Mouse (Mus musculus) embryonic facial prominence, embryonic 11.5 days (tissue): ENCODE measurements around the gene Sema4f. TPM values are rescaled to one million over a fixed set of nuclear protein-coding genes. Genes with fewer than 3 reads are reported as not detected.
A peak's percentile ranks its signal among the peaks of the same experiment; 100 is the strongest.

Source experiments
- ATAC-seq: fragments of 200-750 bp; cut with Nextera tagmentation; replicated peaks from 2 replicates; pipeline ENCODE4 v1.8.0; 2017; ENCODE audit warnings: low read depth; ENCODE audit not compliant: insufficient number of reproducible peaks, low FRiP score, low TSS enrichment
- DNase-seq: peaks from one replicate; pipeline ENCODE4 v3.0.0-alpha.2; 2015; ENCODE audit warnings: low spot score
- H3K27ac ChIP-seq: fragments of 300-500 bp; sonication (generic); replicated peaks from 2 replicates; pipeline ENCODE4 v1.5.1; 2014; ENCODE audit warnings: mild to moderate bottlenecking, low read depth, low read length, control low read depth
- H3K27me3 ChIP-seq: fragments of 300-500 bp; sonication (generic); 2 replicates; pipeline ENCODE4 v1.6.1; 2014; ENCODE audit warnings: mild to moderate bottlenecking, low read length, moderate library complexity, mixed read lengths; ENCODE audit not compliant: control insufficient read depth, insufficient read depth
- H3K36me3 ChIP-seq: fragments of 300-500 bp; sonication (generic); replicated peaks from 2 replicates; pipeline ENCODE4 v1.6.1; 2014; ENCODE audit warnings: low read depth, mild to moderate bottlenecking, low read length, moderate library complexity, mixed read lengths; ENCODE audit not compliant: control insufficient read depth, insufficient read depth
- H3K4me1 ChIP-seq: fragments of 300-500 bp; sonication (generic); 2 replicates; pipeline ENCODE4 v1.6.1; 2014; ENCODE audit warnings: low read length, mixed read lengths; ENCODE audit not compliant: control insufficient read depth, insufficient read depth
- H3K4me2 ChIP-seq: fragments of 300-500 bp; sonication (generic); 2 replicates; pipeline ENCODE4 v1.6.1; 2014; ENCODE audit warnings: low read depth, mild to moderate bottlenecking, control low read depth, low read length, moderate library complexity
- H3K4me3 ChIP-seq: fragments of 300-500 bp; sonication (generic); 2 replicates; pipeline ENCODE4 v1.5.1; 2014; ENCODE audit warnings: low read depth, low read length, control low read depth
- H3K9ac ChIP-seq: fragments of 300-500 bp; sonication (generic); replicated peaks from 2 replicates; pipeline ENCODE4 v1.6.1; 2014; ENCODE audit warnings: mild to moderate bottlenecking, control low read depth, low read length
- H3K9me3 ChIP-seq: fragments of 300-500 bp; sonication (generic); replicated peaks from 2 replicates; pipeline ENCODE4 v1.6.1; 2016; ENCODE audit warnings: mild to moderate bottlenecking, low read length, inconsistent platforms, mixed read lengths; ENCODE audit not compliant: control insufficient read depth
- WGBS: fragments of 180-500 bp; shearing (Covaris S2); extraction: QIAGEN DNeasy Blood & Tissue Kit; methylation state at CpG from one replicate; pipeline ENCODE4 v1.1.7; 2014; 5-methylcytosine and 5-hydroxymethylcytosine counted together
- polyA plus RNA-seq: library from polyadenylated mRNA; unstranded; fragments of >200 nt; fragmentation: Nextera tagmentation; extraction: Ambion mirVana; gene quantifications from 2 replicates; pipeline ENCODE4 v1.2.1, GENCODE M21; 2014

The Sema4f gene
- polyA plus RNA-seq, 1 experiment from 2014 or later: 0.97 TPM

DNA sequence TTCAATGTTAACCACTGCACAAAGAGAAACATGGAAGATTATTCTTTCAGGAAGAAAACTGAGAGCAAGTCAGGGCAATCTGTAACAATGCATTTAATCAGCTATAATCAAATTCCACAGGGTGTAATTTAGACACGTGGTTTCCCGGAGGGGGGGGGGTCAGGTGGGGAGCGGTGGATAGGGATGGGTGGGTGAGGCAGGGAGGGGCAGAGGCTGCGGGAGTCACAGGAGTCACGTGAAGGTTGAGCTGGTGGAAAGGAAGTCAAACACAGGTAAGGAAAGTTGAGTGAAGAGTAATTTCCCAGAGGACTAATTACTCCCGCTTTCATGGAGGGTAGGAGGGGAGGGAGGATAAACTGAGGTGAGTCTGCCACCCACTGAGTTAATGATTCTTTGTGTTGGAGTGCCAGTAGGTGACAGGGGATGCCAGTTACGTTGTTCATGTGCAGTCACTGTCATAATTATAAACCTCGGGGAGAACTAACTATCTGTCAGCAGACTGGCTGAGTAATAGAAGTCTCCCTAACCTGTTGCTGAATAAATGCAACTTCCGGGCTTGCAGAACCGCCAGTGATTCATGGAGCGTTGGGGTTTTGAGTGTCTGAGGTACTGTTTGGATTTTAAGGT lies 60.0 kb downstream of the Sema4f start:
- Histone ChIP-seq H3K36me3 (no peaks in the 10 kb centered on the region), H3K4me1 (no peaks in the 10 kb centered on the region), H3K27me3 (no peaks in the 10 kb centered on the region), H3K9me3 (no peaks in the 10 kb centered on the region), H3K9ac (no peak overlapping the region), H3K4me3 (no peak overlapping the region), H3K4me2 (no peak overlapping the region), H3K27ac (no peak overlapping the region)
- DNase-seq (no peak), ATAC-seq (no peak)
- 65% methylated on average over 11 of the region's 11 CpGs for WGBS

DNA sequence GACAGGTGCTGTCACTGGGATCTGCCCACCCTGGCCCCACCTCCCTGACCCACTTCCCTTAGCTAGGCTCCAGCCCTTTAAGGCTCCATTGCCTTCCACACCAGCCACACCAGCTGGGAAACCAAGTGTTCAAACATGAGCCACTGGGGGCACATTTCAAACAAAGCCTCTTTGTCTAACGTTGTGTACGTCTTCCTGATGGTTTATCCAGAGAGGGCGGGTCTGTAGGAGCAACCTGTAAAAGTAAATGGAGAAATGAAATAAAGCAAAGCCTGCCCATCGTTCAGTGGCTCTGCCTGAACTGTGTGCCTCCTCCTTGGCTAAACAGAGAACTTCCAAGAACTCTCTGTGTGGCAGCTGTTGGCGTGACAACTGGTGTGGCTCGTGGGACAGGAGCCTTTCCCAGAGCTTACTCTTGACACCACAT lies 64.0 kb downstream of the Sema4f start:
- H3K4me2 ChIP-seq: no peak overlapping the region
- H3K9me3 ChIP-seq: no peaks in the 10 kb centered on the region
- no peak overlapping the region for H3K27ac ChIP-seq
- no peak for ATAC-seq
- DNase-seq: no peak
- no peak overlapping the region for H3K4me3 ChIP-seq
- H3K4me1 ChIP-seq: no peaks in the 10 kb centered on the region
- no peaks in the 10 kb centered on the region for H3K36me3 ChIP-seq
- 70% methylated on average over 6 of the region's 6 CpGs for WGBS
- H3K9ac ChIP-seq: no peak overlapping the region
- H3K27me3 ChIP-seq: no peaks in the 10 kb centered on the region

DNA sequence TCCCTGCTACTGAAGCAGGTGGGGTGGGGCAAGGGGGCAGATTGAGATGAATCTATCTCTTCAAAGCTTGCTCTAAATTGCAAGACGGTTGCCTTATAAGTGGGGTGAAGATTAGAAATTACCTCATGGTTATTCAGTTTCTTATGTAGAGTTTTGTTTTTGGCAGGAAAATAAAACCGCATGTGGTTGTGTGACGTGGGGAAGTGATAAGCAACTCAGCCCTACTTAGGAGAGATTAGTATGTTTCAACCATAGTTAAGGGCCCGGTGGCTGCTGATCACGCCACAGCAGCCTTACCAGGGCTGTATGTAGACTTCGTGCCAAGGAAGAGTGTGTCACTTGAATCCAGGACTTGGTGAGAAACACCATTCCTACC lies 67.2 kb downstream of the Sema4f start:
- Histone ChIP-seq H3K27ac (no peak overlapping the region), H3K4me3 (no peak overlapping the region), H3K36me3 (no peaks in the 10 kb centered on the region), H3K9ac (no peak overlapping the region), H3K4me1 (no peaks in the 10 kb centered on the region), H3K9me3 (no peaks in the 10 kb centered on the region), H3K4me2 (no peak overlapping the region), H3K27me3 (no peaks in the 10 kb centered on the region)
- 87% methylated on average over 6 of the region's 6 CpGs for WGBS
- ATAC-seq (no peak), DNase-seq (no peak)

DNA sequence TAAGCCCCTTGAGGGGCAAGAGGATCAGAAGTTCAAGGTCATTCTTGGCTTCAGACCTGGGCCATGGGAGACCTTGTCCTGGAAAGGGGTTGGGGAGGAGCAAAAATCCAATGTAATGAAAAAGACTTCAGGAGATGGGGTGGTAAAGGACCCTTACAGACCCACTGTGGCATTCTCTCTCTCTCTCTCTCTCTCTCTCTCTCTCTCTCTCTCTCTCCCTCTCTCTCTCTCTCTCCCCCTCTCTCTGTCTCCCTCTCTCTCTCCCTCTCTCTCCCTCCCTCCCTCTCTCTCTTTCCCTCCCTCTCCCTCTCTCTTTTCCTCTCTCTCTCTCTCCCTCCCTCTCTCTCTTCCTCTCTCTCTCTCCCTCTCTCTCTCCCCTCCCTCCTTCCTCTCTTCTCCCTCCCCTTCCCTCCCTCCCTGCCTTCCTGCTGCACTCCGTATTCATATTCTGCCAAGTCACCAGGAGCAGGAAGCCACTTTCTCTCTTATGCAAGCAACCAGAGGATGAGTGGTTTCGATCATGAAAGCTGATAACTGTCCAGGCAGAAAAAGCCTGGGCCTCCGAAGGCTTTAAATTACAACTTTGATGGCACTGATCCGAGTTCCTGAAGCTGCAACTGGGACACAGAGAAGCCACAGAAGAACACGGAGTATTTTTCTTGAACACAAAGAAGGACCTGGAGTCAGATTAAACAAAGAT lies 67.8 kb downstream of the Sema4f start:
- Histone ChIP-seq H3K4me3 (no peak overlapping the region), H3K4me1 (no peaks in the 10 kb centered on the region), H3K36me3 (no peaks in the 10 kb centered on the region), H3K4me2 (no peak overlapping the region), H3K27ac (no peak overlapping the region), H3K27me3 (no peaks in the 10 kb centered on the region), H3K9ac (no peak overlapping the region), H3K9me3 (no peaks in the 10 kb centered on the region)
- no peak for DNase-seq
- no peak for ATAC-seq
- 27% methylated on average over 5 of the region's 5 CpGs for WGBS

DNA sequence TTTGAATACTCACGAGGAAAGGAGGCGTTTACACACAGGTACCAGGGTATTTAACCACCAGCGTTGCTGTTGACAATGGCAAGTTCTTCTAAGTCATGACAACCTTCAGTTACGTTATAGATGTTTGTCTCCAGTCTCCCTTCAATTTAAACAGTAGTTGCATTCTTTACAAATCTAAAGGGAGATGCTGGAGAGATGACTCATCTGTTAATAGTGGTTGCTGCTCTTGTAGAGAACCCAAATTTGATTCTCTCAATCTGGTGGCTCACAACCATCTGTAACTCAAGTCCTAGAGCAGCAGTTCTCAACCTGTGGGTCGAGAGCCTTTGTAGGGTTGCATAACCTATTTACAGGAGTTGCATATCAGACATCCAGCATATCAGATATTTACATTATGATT lies 71.1 kb downstream of the Sema4f start:
- DNase-seq: no peak
- no peak for ATAC-seq
- H3K27me3 ChIP-seq: no peaks in the 10 kb centered on the region
- no peaks in the 10 kb centered on the region for H3K36me3 ChIP-seq
- H3K4me2 ChIP-seq: no peak overlapping the region
- no peak overlapping the region for H3K4me3 ChIP-seq
- H3K27ac ChIP-seq: no peak overlapping the region
- H3K4me1 ChIP-seq: no peaks in the 10 kb centered on the region
- H3K9ac ChIP-seq: no peak overlapping the region
- 80% methylated on average over 5 of the region's 5 CpGs for WGBS
- no peaks in the 10 kb centered on the region for H3K9me3 ChIP-seq

DNA sequence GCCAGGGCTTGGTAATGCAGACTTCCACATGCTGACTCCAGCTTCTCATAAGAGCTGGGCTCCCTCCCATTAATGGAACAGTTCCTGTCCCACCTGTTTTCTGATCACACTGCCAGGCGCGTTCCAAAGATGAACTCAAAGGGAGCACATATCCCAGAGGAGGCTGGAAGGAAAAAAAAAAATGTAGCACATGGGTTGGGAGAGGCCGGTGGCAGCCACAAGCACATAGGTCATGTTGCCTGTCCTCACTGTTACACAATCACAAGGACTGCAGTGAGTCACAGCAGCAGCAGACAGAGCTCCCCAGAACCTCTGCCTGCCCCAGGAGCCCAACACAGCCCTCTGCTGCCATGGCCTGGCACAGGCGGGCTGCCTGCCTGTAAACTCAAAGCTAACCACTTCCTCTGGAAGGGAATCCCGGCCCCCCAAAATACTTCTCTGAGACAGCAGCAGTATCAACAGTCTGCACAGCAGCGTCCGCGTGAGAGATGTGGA lies 76.1 kb downstream of the Sema4f start:
- 77% methylated on average over 8 of the region's 8 CpGs for WGBS
- Histone ChIP-seq H3K27me3 (no peaks in the 10 kb centered on the region), H3K36me3 (no peaks in the 10 kb centered on the region), H3K27ac (no peak overlapping the region), H3K9me3 (no peaks in the 10 kb centered on the region), H3K4me2 (no peak overlapping the region), H3K4me3 (no peak overlapping the region), H3K4me1 (no peaks in the 10 kb centered on the region), H3K9ac (no peak overlapping the region)
- no peak for DNase-seq
- no peak for ATAC-seq

DNA sequence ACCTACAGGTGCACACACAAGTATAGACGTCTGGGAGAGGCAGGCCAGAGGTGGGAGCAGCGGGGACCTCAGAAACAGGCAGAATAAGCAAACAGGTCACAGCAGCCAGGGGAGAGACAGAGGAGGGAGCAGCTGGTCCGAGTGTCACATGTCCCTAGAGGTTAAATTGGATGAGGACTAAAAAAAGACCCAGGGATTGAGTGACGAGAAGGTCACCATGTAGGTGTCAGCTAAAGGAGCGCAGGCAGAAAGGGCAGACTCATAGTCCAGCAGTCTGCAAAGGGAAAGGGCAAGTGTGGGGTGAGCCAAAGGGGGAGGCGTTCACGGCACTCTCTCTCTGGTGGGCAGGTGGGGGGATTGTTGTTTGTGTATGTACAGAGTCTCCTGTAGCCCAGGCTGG lies 77.1 kb downstream of the Sema4f start:
- H3K9ac ChIP-seq: no peak overlapping the region
- WGBS: 24% methylated on average over 7 of the region's 7 CpGs
- no peak for DNase-seq
- H3K4me2 ChIP-seq: no peak overlapping the region
- H3K4me1 ChIP-seq: no peaks in the 10 kb centered on the region
- H3K36me3 ChIP-seq: no peaks in the 10 kb centered on the region
- H3K4me3 ChIP-seq: no peak overlapping the region
- H3K27me3 ChIP-seq: no peaks in the 10 kb centered on the region
- ATAC-seq: no peak
- no peaks in the 10 kb centered on the region for H3K9me3 ChIP-seq
- no peak overlapping the region for H3K27ac ChIP-seq

DNA sequence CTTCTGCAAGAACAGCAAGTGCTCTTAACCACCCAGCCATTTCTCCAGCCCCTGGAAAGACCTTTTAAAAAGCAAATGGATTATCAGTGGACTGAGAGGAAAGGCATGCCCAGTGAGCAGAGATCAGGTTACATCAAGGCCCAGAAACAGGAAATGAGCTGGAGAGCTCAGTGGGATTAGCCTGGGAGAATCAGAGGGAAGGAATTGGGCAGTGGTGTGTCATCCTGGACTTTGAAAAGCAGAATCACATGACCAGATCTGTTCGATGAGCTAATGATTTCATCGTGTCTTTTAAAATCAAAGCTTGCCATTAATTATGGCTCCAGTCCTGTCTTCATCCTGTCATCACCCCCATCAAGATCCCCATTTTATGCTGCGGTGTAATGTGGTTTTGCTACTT lies 77.5 kb downstream of the Sema4f start:
- Histone ChIP-seq H3K4me2 (no peak overlapping the region), H3K4me1 (no peaks in the 10 kb centered on the region), H3K4me3 (no peak overlapping the region), H3K27me3 (no peaks in the 10 kb centered on the region), H3K9ac (no peak overlapping the region), H3K27ac (no peak overlapping the region), H3K9me3 (no peaks in the 10 kb centered on the region), H3K36me3 (no peaks in the 10 kb centered on the region)
- DNase-seq (peak; percentile 57), ATAC-seq (no peak)
- WGBS: 46% methylated on average over 3 of the region's 3 CpGs
